Mouse (Mus musculus) kidney, postnatal 0 days (tissue): ENCODE results near the gene Foxi3. TPM values are rescaled to one million over a fixed set of nuclear protein-coding genes. Genes with fewer than 3 reads are reported as not detected.

ENCODE experiments used
- ATAC-seq: fragments of 200-750 bp; cut with Nextera tagmentation; replicated peaks from 2 replicates; pipeline ENCODE4 v1.8.0; 2017; ENCODE audit warnings: low read depth, moderate number of reproducible peaks, moderate TSS enrichment, moderate library complexity; ENCODE audit not compliant: low FRiP score
- DNase-seq: peaks from one replicate; pipeline ENCODE4 v3.0.0-alpha.2; 2016; ENCODE audit warnings: low spot score
- H3K27ac ChIP-seq: fragments of 300-500 bp; sonication (generic); 2 replicates; pipeline ENCODE4 v1.5.1; 2014; ENCODE audit warnings: mild to moderate bottlenecking
- H3K27me3 ChIP-seq: fragments of 300-500 bp; sonication (generic); 2 replicates; pipeline ENCODE4 v1.6.1; 2014; ENCODE audit warnings: low read length, mixed read lengths; ENCODE audit not compliant: insufficient read depth
- H3K36me3 ChIP-seq: fragments of 300-500 bp; sonication (generic); 2 replicates; pipeline ENCODE4 v1.6.1; 2014; ENCODE audit warnings: low read length, mixed read lengths; ENCODE audit not compliant: insufficient read depth
- H3K4me1 ChIP-seq: fragments of 300-500 bp; sonication (generic); replicated peaks from 2 replicates; pipeline ENCODE4 v1.6.1; 2014; ENCODE audit warnings: antibody characterized with exemption, low read length, mixed read lengths; ENCODE audit not compliant: insufficient read depth
- H3K4me2 ChIP-seq: fragments of 300-500 bp; sonication (generic); 2 replicates; pipeline ENCODE4 v1.6.1; 2014; ENCODE audit warnings: mild to moderate bottlenecking, low read length, moderate library complexity, mixed read lengths
- H3K4me3 ChIP-seq: fragments of 300-500 bp; sonication (generic); replicated peaks from 2 replicates; pipeline ENCODE4 v1.5.1; 2014; ENCODE audit warnings: low read depth, low read length
- H3K9ac ChIP-seq: fragments of 300-500 bp; sonication (generic); 2 replicates; pipeline ENCODE4 v1.6.1; 2014; ENCODE audit warnings: low read depth, low read length
- H3K9me3 ChIP-seq: fragments of 300-500 bp; sonication (generic); replicated peaks from 2 replicates; pipeline ENCODE4 v1.6.1; 2016; ENCODE audit warnings: low read length, inconsistent platforms, mixed read lengths
- CTCF ChIP-seq: IDR thresholded peaks from 2 replicates; pipeline ENCODE4 v1.5.1; 2016; ENCODE audit warnings: antibody characterized with exemption, low read depth, mild to moderate bottlenecking, moderate library complexity
- WGBS: fragments of 180-500 bp; shearing (Covaris S2); extraction: QIAGEN DNeasy Blood & Tissue Kit; methylation state at CpG from one replicate; pipeline ENCODE4 v1.1.7; 2014; 5-methylcytosine and 5-hydroxymethylcytosine counted together
- polyA plus RNA-seq: library from polyadenylated mRNA; unstranded; fragments of >200 nt; fragmentation: Nextera tagmentation; extraction: Ambion mirVana; gene quantifications from 2 replicates; pipeline ENCODE4 v1.2.1, GENCODE M21; 2015

The Foxi3 gene
- polyA plus RNA-seq, 1 experiment from 2014 or later: not detected

- Histone ChIP-seq H3K9ac (no peak overlapping the region), H3K4me1 (0 out of 2 replicates have a peak, but pooled peaks cover 6% of the 10 kb centered on the region), H3K27me3 (peaks cover 56% of the 10 kb centered on the region), H3K27ac (no peak overlapping the region), H3K9me3 (no peaks in the 10 kb centered on the region), H3K4me2 (peak overlapping the region; percentile 74), H3K36me3 (no peaks in the 10 kb centered on the region), H3K4me3 (peak overlapping the region; percentile 42)
- 0 out of 2 replicates have a peak, but pooled peaks have one; percentile 37 for ATAC-seq
- no peak for DNase-seq
- TF ChIP-seq CTCF: no peak
- WGBS: under 1% methylated on average over 34 of the region's 34 CpGs
Measured at GRCm38 (mm10) chr6:70956936-70957335, 605 bp downstream of the Foxi3 start.

GRCm38 (mm10) chr6:70957341-70957940 is 1.1 kb downstream of the Foxi3 start:
- TF ChIP-seq CTCF: no peak
- no peak for ATAC-seq
- Histone ChIP-seq H3K9ac (no peak overlapping the region), H3K36me3 (no peaks in the 10 kb centered on the region), H3K27me3 (peaks cover 56% of the 10 kb centered on the region), H3K9me3 (no peaks in the 10 kb centered on the region), H3K27ac (no peak overlapping the region), H3K4me3 (peak overlapping the region; percentile 42; the same call in 1 of the 2 replicates), H3K4me2 (peak overlapping the region; percentile 74; the same call in 1 of the 2 replicates), H3K4me1 (0 out of 2 replicates have a peak, but pooled peaks cover 6% of the 10 kb centered on the region)
- no peak for DNase-seq
- 11% methylated on average over 7 of the region's 7 CpGs for WGBS

GRCm38 (mm10) chr6:70964116-70964830 is 7.9 kb downstream of the Foxi3 start:
- 55% methylated on average over 6 of the region's 6 CpGs for WGBS
- no peak overlapping the region for H3K9ac ChIP-seq
- peaks cover 8% of the 10 kb centered on the region; the same call in 1 of the 2 replicates for H3K27me3 ChIP-seq
- no peak overlapping the region for H3K27ac ChIP-seq
- no peaks in the 10 kb centered on the region for H3K9me3 ChIP-seq
- H3K4me2 ChIP-seq: no peak overlapping the region
- H3K4me1 ChIP-seq: peaks cover 6% of the 10 kb centered on the region; the same call in 1 of the 2 replicates
- no peak overlapping the region for H3K4me3 ChIP-seq
- TF ChIP-seq CTCF: no peak
- H3K36me3 ChIP-seq: no peaks in the 10 kb centered on the region
- DNase-seq (no peak), ATAC-seq (no peak)

GRCm38 (mm10) chr6:70965694-70966093 is 9.4 kb downstream of the Foxi3 start:
- no peaks in the 10 kb centered on the region for H3K9me3 ChIP-seq
- ATAC-seq (no peak), DNase-seq (no peak)
- peaks cover 6% of the 10 kb centered on the region; the same call in 1 of the 2 replicates for H3K4me1 ChIP-seq
- H3K36me3 ChIP-seq: no peaks in the 10 kb centered on the region
- no peaks in the 10 kb centered on the region for H3K27me3 ChIP-seq
- TF ChIP-seq CTCF: no peak
- no peak overlapping the region for H3K9ac ChIP-seq
- H3K4me2 ChIP-seq: no peak overlapping the region
- 48% methylated on average over 7 of the region's 7 CpGs for WGBS
- H3K4me3 ChIP-seq: no peak overlapping the region
- H3K27ac ChIP-seq: no peak overlapping the region

- Histone ChIP-seq H3K9me3 (no peaks in the 10 kb centered on the region), H3K36me3 (no peaks in the 10 kb centered on the region), H3K27me3 (no peaks in the 10 kb centered on the region), H3K9ac (no peak overlapping the region), H3K4me3 (no peak overlapping the region; the same call in 1 of the 2 replicates), H3K4me2 (peak overlapping the region; percentile 51), H3K4me1 (peaks cover 6% of the 10 kb centered on the region; the same call in 1 of the 2 replicates), H3K27ac (no peak overlapping the region)
- under 1% methylated on average over 8 of the region's 8 CpGs for WGBS
- peak; percentile 64; the same call in 1 of the 2 replicates for ATAC-seq
- peak; percentile 58 for DNase-seq
- TF ChIP-seq CTCF: no peak
Measured at GRCm38 (mm10) chr6:70967422-70967821, 11.1 kb downstream of the Foxi3 start.

GRCm38 (mm10) chr6:70968291-70968690 is 12.0 kb downstream of the Foxi3 start:
- no peak for TF ChIP-seq CTCF
- Histone ChIP-seq H3K27me3 (no peaks in the 10 kb centered on the region), H3K27ac (no peak overlapping the region), H3K4me2 (no peak overlapping the region), H3K4me3 (no peak overlapping the region), H3K36me3 (no peaks in the 10 kb centered on the region), H3K9me3 (no peaks in the 10 kb centered on the region), H3K9ac (no peak overlapping the region), H3K4me1 (peaks cover 6% of the 10 kb centered on the region; the same call in 1 of the 2 replicates)
- ATAC-seq: no peak
- WGBS: 55% methylated on average over 4 of the region's 4 CpGs
- DNase-seq: no peak
